Mouse (Mus musculus) ES-Bruce4 (cell line): ENCODE measurements around the gene Pdzd7.

Experiments used
- CTCF ChIP-seq: IDR thresholded peaks from one replicate; pipeline ENCODE4 v1.8.1; 2011; ENCODE audit warnings: low read depth, low read length
- POLR2A ChIP-seq: IDR thresholded peaks from one replicate; pipeline ENCODE4 v1.8.1; 2011; ENCODE audit warnings: low read length; ENCODE audit not compliant: insufficient read depth

DNA sequence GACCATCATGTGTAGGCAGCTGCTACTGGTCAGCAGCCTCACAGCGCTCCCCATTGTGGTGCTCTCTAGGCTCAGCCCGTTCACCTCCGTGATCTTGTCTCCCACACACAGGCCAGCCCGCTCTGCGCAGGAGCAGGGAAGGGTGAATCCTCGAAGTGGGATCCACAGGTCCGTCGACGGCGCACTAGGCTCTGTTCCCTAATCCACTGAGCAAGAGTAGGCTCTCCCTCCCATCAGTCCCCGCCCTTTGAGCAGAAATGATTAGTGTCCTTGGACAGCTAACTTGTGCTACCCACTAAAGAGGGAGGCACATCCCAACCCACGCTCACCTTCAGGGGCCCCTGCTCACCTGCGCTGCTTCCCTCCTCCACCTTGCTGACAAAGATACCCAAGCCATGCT is 5.3 kb downstream of the Pdzd7 start:
- TF ChIP-seq POLR2A (no peak), CTCF (no peak)
